Mouse (Mus musculus) intestine, embryonic 16.5 days (tissue): ENCODE data around the gene Olfr95. TPM values are rescaled to one million over a fixed set of nuclear protein-coding genes. Genes with fewer than 3 reads are reported as not detected.
"Not testable (repeated sequence)": the region's sequence is repeated elsewhere in the genome, so short reads cannot be mapped to it uniquely, and the experiment has no call there.

Experiments used
- ATAC-seq: fragments of 200-750 bp; cut with Nextera tagmentation; 2 replicates; pipeline ENCODE4 v1.8.0; 2017; ENCODE audit warnings: moderate TSS enrichment, moderate library complexity
- H3K27ac ChIP-seq: fragments of 300-500 bp; sonication (generic); 2 replicates; pipeline ENCODE4 v1.5.1; 2014; ENCODE audit warnings: mild to moderate bottlenecking, low read length
- H3K27me3 ChIP-seq: fragments of 300-500 bp; sonication (generic); replicated peaks from 2 replicates; pipeline ENCODE4 v1.6.1; 2014; ENCODE audit warnings: low read length, control low read depth, mixed read lengths; ENCODE audit not compliant: control insufficient read depth, insufficient read depth
- H3K36me3 ChIP-seq: fragments of 300-500 bp; sonication (generic); 2 replicates; pipeline ENCODE4 v1.6.1; 2014; ENCODE audit warnings: low read length, control low read depth; ENCODE audit not compliant: control insufficient read depth, insufficient read depth
- H3K4me1 ChIP-seq: fragments of 300-500 bp; sonication (generic); 2 replicates; pipeline ENCODE4 v1.6.1; 2014; ENCODE audit warnings: low read length, control low read depth, mixed read lengths; ENCODE audit not compliant: control insufficient read depth, insufficient read depth
- H3K4me2 ChIP-seq: fragments of 300-500 bp; sonication (generic); 2 replicates; pipeline ENCODE4 v1.6.1; 2014; ENCODE audit warnings: low read depth, low read length, control low read depth
- H3K4me3 ChIP-seq: fragments of 300-500 bp; sonication (generic); 2 replicates; pipeline ENCODE4 v1.5.1; 2014; ENCODE audit warnings: mild to moderate bottlenecking, low read length
- H3K9ac ChIP-seq: fragments of 300-500 bp; sonication (generic); 2 replicates; pipeline ENCODE4 v1.6.1; 2014; ENCODE audit warnings: low read depth, low read length
- H3K9me3 ChIP-seq: fragments of 300-500 bp; sonication (generic); 2 replicates; pipeline ENCODE4 v1.6.1; 2016; ENCODE audit warnings: low read length, control low read depth; ENCODE audit not compliant: control insufficient read depth
- WGBS: fragments of 180-500 bp; shearing (Covaris S2); extraction: QIAGEN DNeasy Blood & Tissue Kit; methylation state at CpG from one replicate; pipeline ENCODE4 v1.1.7; 2014; 5-methylcytosine and 5-hydroxymethylcytosine counted together
- polyA plus RNA-seq: library from polyadenylated mRNA; unstranded; fragments of >200 nt; fragmentation: Nextera tagmentation; extraction: Ambion mirVana; gene quantifications from 2 replicates; pipeline ENCODE4 v1.2.1, GENCODE M21; 2015

Olfr95 gene
- polyA plus RNA-seq = not detected in 2 replicates

- H3K36me3 ChIP-seq = no peaks in the 10 kb centered on the region
- no peak within 1 kb of the TSS for H3K4me2 ChIP-seq
- H3K27ac ChIP-seq = no peak within 1 kb of the TSS
- H3K9me3 ChIP-seq = 0 out of 2 replicates have a peak, but pooled peaks cover 2% of the 10 kb centered on the region
- WGBS = 72% methylated on average over 3 of the region's 3 CpGs
- no peak for ATAC-seq
- H3K4me1 ChIP-seq = no peaks in the 10 kb centered on the region
- H3K9ac ChIP-seq = no peak within 1 kb of the TSS
- H3K4me3 ChIP-seq = no peak within 1 kb of the TSS
- peaks cover 12% of the 10 kb centered on the region; the same call in 1 of the 2 replicates for H3K27me3 ChIP-seq
Measured at GRCm38 (mm10) chr17:37213018-37213417, at the start of gene Olfr95. Gene Olfr95 (minus strand): TSS chr17:37213118.

GRCm38 (mm10) chr17:37250544-37250943 is 37.6 kb upstream of the Olfr95 start:
- Histone ChIP-seq H3K9me3 (no peaks in the 10 kb centered on the region), H3K27ac (no peak overlapping the region), H3K36me3 (no peaks in the 10 kb centered on the region), H3K27me3 (no peaks in the 10 kb centered on the region), H3K9ac (no peak overlapping the region), H3K4me2 (no peak overlapping the region), H3K4me3 (no peak overlapping the region), H3K4me1 (no peaks in the 10 kb centered on the region)
- 12% methylated on average over 1 of the region's 1 CpGs for WGBS
- no peak for ATAC-seq

- Histone ChIP-seq H3K27me3 (no peaks in the 10 kb centered on the region), H3K36me3 (no peaks in the 10 kb centered on the region), H3K4me1 (no peaks in the 10 kb centered on the region), H3K4me3 (no peak overlapping the region), H3K4me2 (no peak overlapping the region), H3K9ac (no peak overlapping the region), H3K9me3 (no peaks in the 10 kb centered on the region), H3K27ac (no peak overlapping the region)
- no peak for ATAC-seq
Measured at GRCm38 (mm10) chr17:37249460-37249859, 36.5 kb upstream of the Olfr95 start.

GRCm38 (mm10) chr17:37246715-37247114 is 33.8 kb upstream of the Olfr95 start:
- Histone ChIP-seq H3K4me3 (no peak overlapping the region), H3K27ac (no peak overlapping the region), H3K9ac (no peak overlapping the region), H3K9me3 (no peaks in the 10 kb centered on the region), H3K4me1 (no peaks in the 10 kb centered on the region), H3K36me3 (no peaks in the 10 kb centered on the region), H3K27me3 (no peaks in the 10 kb centered on the region), H3K4me2 (no peak overlapping the region)
- WGBS = 34% methylated on average over 5 of the region's 5 CpGs
- no peak for ATAC-seq

- no peak overlapping the region for H3K9ac ChIP-seq
- H3K4me3 ChIP-seq = no peak overlapping the region
- H3K9me3 ChIP-seq = no peaks in the 10 kb centered on the region
- H3K4me2 ChIP-seq = no peak overlapping the region
- H3K27me3 ChIP-seq = no peaks in the 10 kb centered on the region
- 17% methylated on average over 3 of the region's 3 CpGs for WGBS
- ATAC-seq = peak; percentile 58; the same call in 1 of the 2 replicates
- no peaks in the 10 kb centered on the region for H3K36me3 ChIP-seq
- H3K4me1 ChIP-seq = no peaks in the 10 kb centered on the region
- no peak overlapping the region for H3K27ac ChIP-seq
Measured at GRCm38 (mm10) chr17:37242198-37242597, 29.3 kb upstream of the Olfr95 start.

GRCm38 (mm10) chr17:37237230-37237629 is 24.3 kb upstream of the Olfr95 start, which contains the start of gene Olfr97:
Gene Olfr97 (minus strand): TSS chr17:37237330.
- ATAC-seq, H3K36me3 ChIP-seq: not testable (repeated sequence)
- 91% methylated on average over 2 of the region's 2 CpGs for WGBS

GRCm38 (mm10) chr17:37221879-37222278 is 9.0 kb upstream of the Olfr95 start:
- no peak overlapping the region for H3K9ac ChIP-seq
- no peak overlapping the region for H3K27ac ChIP-seq
- no peak overlapping the region for H3K4me2 ChIP-seq
- 0 out of 2 replicates have a peak, but pooled peaks cover 2% of the 10 kb centered on the region for H3K9me3 ChIP-seq
- no peaks in the 10 kb centered on the region for H3K27me3 ChIP-seq
- H3K4me3 ChIP-seq = no peak overlapping the region
- H3K36me3 ChIP-seq = no peaks in the 10 kb centered on the region
- no peaks in the 10 kb centered on the region for H3K4me1 ChIP-seq
- WGBS = 9% methylated on average over 1 of the region's 1 CpGs
- no peak for ATAC-seq

More at GRCm38 (mm10) chr17:37237230-37237629, 24.3 kb upstream of the Olfr95 start, which contains the start of gene Olfr97:
- not testable (repeated sequence) for H3K4me3 ChIP-seq, H3K9ac ChIP-seq, H3K4me1 ChIP-seq, H3K27me3 ChIP-seq, H3K27ac ChIP-seq, H3K9me3 ChIP-seq, H3K4me2 ChIP-seq

- Histone ChIP-seq H3K27me3 (no peaks in the 10 kb centered on the region), H3K9me3 (0 out of 2 replicates have a peak, but pooled peaks cover 2% of the 10 kb centered on the region), H3K4me1 (no peaks in the 10 kb centered on the region), H3K27ac (no peak within 1 kb of the TSS), H3K4me3 (no peak within 1 kb of the TSS), H3K36me3 (no peaks in the 10 kb centered on the region), H3K4me2 (no peak within 1 kb of the TSS), H3K9ac (no peak within 1 kb of the TSS)
- ATAC-seq = no peak
- 69% methylated on average over 4 of the region's 4 CpGs for WGBS
Measured at GRCm38 (mm10) chr17:37219846-37220245, 6.9 kb upstream of the Olfr95 start, which contains the start of gene Olfr96. Gene Olfr96 (plus strand): TSS chr17:37220146.

GRCm38 (mm10) chr17:37218486-37218885 is 5.6 kb upstream of the Olfr95 start:
- no peak for ATAC-seq
- H3K4me1 ChIP-seq = no peaks in the 10 kb centered on the region
- no peak overlapping the region for H3K4me3 ChIP-seq
- H3K9me3 ChIP-seq = 0 out of 2 replicates have a peak, but pooled peaks cover 2% of the 10 kb centered on the region
- no peak overlapping the region for H3K4me2 ChIP-seq
- 76% methylated on average over 3 of the region's 3 CpGs for WGBS
- H3K27ac ChIP-seq = no peak overlapping the region
- H3K9ac ChIP-seq = no peak overlapping the region
- no peaks in the 10 kb centered on the region for H3K36me3 ChIP-seq
- H3K27me3 ChIP-seq = no peaks in the 10 kb centered on the region
